Mouse (Mus musculus): ENCODE measurements around the gene Ppp3ca. TPM values are rescaled to one million over a fixed set of nuclear protein-coding genes. Genes with fewer than 3 reads are reported as not detected.

Gene Ppp3ca
- polyA plus RNA-seq, 2 experiments, result 3.9 to 7.4 TPM

GRCm38 (mm10) chr3:136849035-136849434, 179.1 kb downstream of the Ppp3ca start:
- TF ChIP-seq CTCF (IDR thresholded peaks at IDR 0.05; ENCODE audit: low read depth) (no peak), EP300 (IDR thresholded peaks at IDR 0.05; ENCODE audit: low read depth) (no peak)
- H3K4me1 ChIP-seq (replicated peaks; ENCODE audit: control insufficient read depth in 2 of 2, insufficient read depth in 2 of 2, low read length in 1 of 2), result no peaks in the 10 kb centered on the region
- whole genome bisulfite sequencing (ENCODE audit: insufficient replicate concordance), result 72% methylated on average over 1 of the region's 1 CpGs
- no peak overlapping the region for H3K4me3 ChIP-seq (ENCODE audit: insufficient read depth in 1 of 2, low read depth in 2 of 2, low read length in 2 of 2)
- no peaks in the 10 kb centered on the region for H3K36me3 ChIP-seq (replicated peaks; ENCODE audit: control insufficient read depth, insufficient read depth, low read depth)
- H3K4me2 ChIP-seq (ENCODE audit: low read depth), result no peak overlapping the region
- ATAC-seq (ENCODE audit: insufficient read depth), result no peak
- no peak overlapping the region for H3K27ac ChIP-seq
- no peaks in the 10 kb centered on the region for H3K27me3 ChIP-seq (ENCODE audit: control insufficient read depth, insufficient read depth, low read length)
- H3K9me3 ChIP-seq (ENCODE audit: control insufficient read depth, low read length), result no peaks in the 10 kb centered on the region
- no peak overlapping the region for H3K9ac ChIP-seq (replicated peaks)
- DNase-seq (ENCODE audit: low read depth in 3 of 3, low spot score in 3 of 3), result no peak

GRCm38 (mm10) chr3:136852921-136853320, 183.0 kb downstream of the Ppp3ca start:
- no peaks in the 10 kb centered on the region for H3K4me1 ChIP-seq (replicated peaks; ENCODE audit: control insufficient read depth in 2 of 2, insufficient read depth in 2 of 2, low read length in 1 of 2)
- H3K4me2 ChIP-seq (ENCODE audit: low read depth), result no peak overlapping the region
- H3K9ac ChIP-seq (replicated peaks), result no peak overlapping the region
- no peak overlapping the region for H3K4me3 ChIP-seq (ENCODE audit: insufficient read depth in 1 of 2, low read depth in 2 of 2, low read length in 2 of 2)
- TF ChIP-seq CTCF (IDR thresholded peaks at IDR 0.05; ENCODE audit: low read depth), result no peak
- TF ChIP-seq EP300 (IDR thresholded peaks at IDR 0.05; ENCODE audit: low read depth), result no peak
- 65% methylated on average over 6 of the region's 6 CpGs for WGBS (ENCODE audit: insufficient replicate concordance)
- no peaks in the 10 kb centered on the region for H3K9me3 ChIP-seq (ENCODE audit: control insufficient read depth, low read length)
- no peak overlapping the region for H3K27ac ChIP-seq
- no peaks in the 10 kb centered on the region for H3K27me3 ChIP-seq (ENCODE audit: control insufficient read depth, insufficient read depth, low read length)
- no peak for ATAC-seq (ENCODE audit: insufficient read depth)
- DNase-seq (ENCODE audit: low read depth in 3 of 3, low spot score in 3 of 3), result no peak
- no peaks in the 10 kb centered on the region for H3K36me3 ChIP-seq (replicated peaks; ENCODE audit: control insufficient read depth, insufficient read depth, low read depth)

- no peak for DNase-seq (ENCODE audit: low read depth in 3 of 3, low spot score in 3 of 3)
- TF ChIP-seq EP300 (IDR thresholded peaks at IDR 0.05; ENCODE audit: low read depth) (no peak), CTCF (IDR thresholded peaks at IDR 0.05; ENCODE audit: low read depth) (no peak)
- no peak overlapping the region for H3K9ac ChIP-seq (replicated peaks)
- no peaks in the 10 kb centered on the region for H3K36me3 ChIP-seq (replicated peaks; ENCODE audit: control insufficient read depth, insufficient read depth, low read depth)
- H3K27ac ChIP-seq, result no peak overlapping the region
- H3K9me3 ChIP-seq (ENCODE audit: control insufficient read depth, low read length), result no peaks in the 10 kb centered on the region
- WGBS (ENCODE audit: insufficient replicate concordance), result 72% methylated on average over 4 of the region's 4 CpGs
- H3K4me3 ChIP-seq (ENCODE audit: insufficient read depth in 1 of 2, low read depth in 2 of 2, low read length in 2 of 2), result no peak overlapping the region
- no peaks in the 10 kb centered on the region for H3K4me1 ChIP-seq (replicated peaks; ENCODE audit: control insufficient read depth in 2 of 2, insufficient read depth in 2 of 2, low read length in 1 of 2)
- no peak for ATAC-seq (ENCODE audit: insufficient read depth)
- no peak overlapping the region for H3K4me2 ChIP-seq (ENCODE audit: low read depth)
- no peaks in the 10 kb centered on the region for H3K27me3 ChIP-seq (ENCODE audit: control insufficient read depth, insufficient read depth, low read length)
Measured at GRCm38 (mm10) chr3:136853596-136853995, 183.7 kb downstream of the Ppp3ca start.

GRCm38 (mm10) chr3:136855996-136856395, 186.1 kb downstream of the Ppp3ca start:
- no peak overlapping the region for H3K27ac ChIP-seq
- H3K4me1 ChIP-seq (replicated peaks; ENCODE audit: control insufficient read depth in 2 of 2, insufficient read depth in 2 of 2, low read length in 1 of 2), result no peaks in the 10 kb centered on the region
- 66% methylated on average over 4 of the region's 4 CpGs for WGBS (ENCODE audit: insufficient replicate concordance)
- H3K4me2 ChIP-seq (ENCODE audit: low read depth), result no peak overlapping the region
- no peaks in the 10 kb centered on the region for H3K27me3 ChIP-seq (ENCODE audit: control insufficient read depth, insufficient read depth, low read length)
- no peak for TF ChIP-seq EP300 (IDR thresholded peaks at IDR 0.05; ENCODE audit: low read depth)
- H3K9me3 ChIP-seq (ENCODE audit: control insufficient read depth, low read length), result no peaks in the 10 kb centered on the region
- no peak overlapping the region for H3K9ac ChIP-seq (replicated peaks)
- no peak overlapping the region for H3K4me3 ChIP-seq (ENCODE audit: insufficient read depth in 1 of 2, low read depth in 2 of 2, low read length in 2 of 2)
- no peaks in the 10 kb centered on the region for H3K36me3 ChIP-seq (replicated peaks; ENCODE audit: control insufficient read depth, insufficient read depth, low read depth)
- ATAC-seq (ENCODE audit: insufficient read depth) (no peak), DNase-seq (ENCODE audit: low read depth in 3 of 3, low spot score in 3 of 3) (no peak)

GRCm38 (mm10) chr3:136862051-136862837, 192.3 kb downstream of the Ppp3ca start:
- ATAC-seq (ENCODE audit: insufficient read depth) (no peak), DNase-seq (ENCODE audit: low read depth in 3 of 3, low spot score in 3 of 3) (no peak)
- TF ChIP-seq CTCF (IDR thresholded peaks at IDR 0.05; ENCODE audit: low read depth), result no peak
- TF ChIP-seq EP300 (IDR thresholded peaks at IDR 0.05; ENCODE audit: low read depth), result no peak
- no peaks in the 10 kb centered on the region for H3K9me3 ChIP-seq (ENCODE audit: control insufficient read depth, low read length)
- H3K27ac ChIP-seq, result no peak overlapping the region
- no peak overlapping the region for H3K9ac ChIP-seq (replicated peaks)
- H3K36me3 ChIP-seq (replicated peaks; ENCODE audit: control insufficient read depth, insufficient read depth, low read depth), result no peaks in the 10 kb centered on the region
- no peak overlapping the region for H3K4me2 ChIP-seq (ENCODE audit: low read depth)
- H3K27me3 ChIP-seq (ENCODE audit: control insufficient read depth, insufficient read depth, low read length), result no peaks in the 10 kb centered on the region
- no peak overlapping the region for H3K4me3 ChIP-seq (ENCODE audit: insufficient read depth in 1 of 2, low read depth in 2 of 2, low read length in 2 of 2)
- WGBS (ENCODE audit: insufficient replicate concordance), result 71% methylated on average over 11 of the region's 11 CpGs
- no peaks in the 10 kb centered on the region for H3K4me1 ChIP-seq (replicated peaks; ENCODE audit: control insufficient read depth in 2 of 2, insufficient read depth in 2 of 2, low read length in 1 of 2)

Data from liver, embryonic 14.5 days (tissue).